Mouse (Mus musculus) frontal cortex, postnatal 36 days (tissue): ENCODE measurements at regions not wholly inside any gene's neighbourhood (a gene's known extent, or its start where the extent isn't known, plus 50 kb on each side); places are given as distances from the start of the nearest gene placed in this dataset.

Experiments
- DNase-seq, 2 experiments: peaks; one replicate each; pipeline ENCODE4 v3.0.0; 2022; ENCODE audit warnings: low spot score in 2 of 2

GRCm38 (mm10) chr11:113026994-113027393 is 245.0 kb downstream of the Sox9 start:
- no peak for DNase-seq

- no peak for DNase-seq
Observed at GRCm38 (mm10) chr11:113028235-113028919, 246.4 kb downstream of the Sox9 start.

GRCm38 (mm10) chr11:113031405-113031804 is 249.4 kb downstream of the Sox9 start:
- DNase-seq, result no peak

- DNase-seq, result no peak
Observed at GRCm38 (mm10) chr11:113032487-113033228, 250.6 kb downstream of the Sox9 start.

- DNase-seq, result no peak
Observed at GRCm38 (mm10) chr11:113034911-113035310, 252.9 kb downstream of the Sox9 start.

- no peak for DNase-seq
Observed at GRCm38 (mm10) chr11:113037736-113038135, 255.7 kb downstream of the Sox9 start.

GRCm38 (mm10) chr11:113042710-113043109 is 260.7 kb downstream of the Sox9 start:
- no peak for DNase-seq

- peak in 1 of 2 experiments; percentile 52 for DNase-seq
Observed at GRCm38 (mm10) chr11:113046200-113047051, 264.4 kb downstream of the Sox9 start.

GRCm38 (mm10) chr11:113048158-113048557 is 266.1 kb downstream of the Sox9 start:
- DNase-seq, result peak in 1 of 2 experiments; percentile 23

GRCm38 (mm10) chr11:113049593-113049992 is 267.6 kb downstream of the Sox9 start:
- DNase-seq, result no peak

- DNase-seq, result no peak
Observed at GRCm38 (mm10) chr11:113052536-113052935, 270.5 kb downstream of the Sox9 start.

- DNase-seq, result no peak
Observed at GRCm38 (mm10) chr11:113056042-113056632, 274.1 kb downstream of the Sox9 start.

- DNase-seq, result peak; percentile 24 to 25
Observed at GRCm38 (mm10) chr11:113056824-113057223, 274.8 kb downstream of the Sox9 start.

GRCm38 (mm10) chr11:113070365-113070764 is 288.3 kb downstream of the Sox9 start:
- DNase-seq, result no peak

GRCm38 (mm10) chr11:113071942-113072341 is 289.9 kb downstream of the Sox9 start:
- DNase-seq, result no peak

- no peak for DNase-seq
Observed at GRCm38 (mm10) chr11:113074328-113074727, 292.3 kb downstream of the Sox9 start.

- DNase-seq, result no peak
Observed at GRCm38 (mm10) chr11:113076371-113076770, 294.3 kb downstream of the Sox9 start.

GRCm38 (mm10) chr11:113080311-113080710 is 298.3 kb downstream of the Sox9 start:
- no peak for DNase-seq

GRCm38 (mm10) chr11:113084442-113084841 is 302.4 kb downstream of the Sox9 start:
- DNase-seq, result no peak

- DNase-seq, result no peak
Observed at GRCm38 (mm10) chr11:113085556-113085955, 303.5 kb downstream of the Sox9 start.

GRCm38 (mm10) chr11:113087084-113087483 is 305.1 kb downstream of the Sox9 start:
- DNase-seq, result peak in 1 of 2 experiments; percentile 48
